Mouse (Mus musculus): Measurements from ENCODE around the gene Sccpdh. TPM values are rescaled to one million over a fixed set of nuclear protein-coding genes. Genes with fewer than 3 reads are reported as not detected.

The Sccpdh gene
- polyA plus RNA-seq, 2 experiments: 47.6 to 79.6 TPM

DNA sequence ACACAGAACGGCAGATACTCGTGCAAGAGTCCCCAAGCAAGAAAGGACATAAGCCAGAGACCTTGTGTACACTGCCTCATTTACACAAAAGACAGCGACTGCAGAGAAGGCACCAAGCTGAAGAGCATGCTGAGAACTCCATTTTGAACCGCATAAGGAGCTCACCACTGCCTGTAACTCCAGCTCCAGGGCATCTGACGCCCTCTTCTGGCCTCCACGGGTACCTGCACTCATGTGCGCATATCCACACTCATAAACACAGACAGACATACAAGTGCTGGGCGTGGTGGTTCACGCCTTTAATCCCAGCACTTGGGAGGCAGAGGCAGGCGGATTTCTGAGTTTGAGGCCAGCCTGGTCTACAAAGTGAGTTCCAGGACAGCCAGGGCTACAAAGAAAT, 60.7 kb downstream of the Sccpdh start:
- H3K9me3 ChIP-seq (ENCODE audit: control insufficient read depth, low read length): no peaks in the 10 kb centered on the region
- no peaks in the 10 kb centered on the region for H3K27me3 ChIP-seq (ENCODE audit: control insufficient read depth, insufficient read depth, low read length)
- no peak overlapping the region for H3K27ac ChIP-seq (replicated peaks; ENCODE audit: low read depth, low read length)
- no peak for ATAC-seq (ENCODE audit: low FRiP score, low read depth)
- no peak overlapping the region for H3K9ac ChIP-seq (ENCODE audit: low read depth, low read length, severe bottlenecking)
- H3K4me2 ChIP-seq (replicated peaks; ENCODE audit: low read depth, low read length, severe bottlenecking): no peak overlapping the region
- no peaks in the 10 kb centered on the region for H3K4me1 ChIP-seq (ENCODE audit: control insufficient read depth, insufficient read depth, low read length)
- H3K4me3 ChIP-seq (replicated peaks; ENCODE audit: low read length): no peak overlapping the region
- WGBS: 88% methylated on average over 10 of the region's 10 CpGs
- H3K36me3 ChIP-seq (ENCODE audit: control insufficient read depth, insufficient read depth, low read length): no peaks in the 10 kb centered on the region
- no peak for DNase-seq (ENCODE audit: low spot score)
- no peak for TF ChIP-seq POLR2A (IDR thresholded peaks at IDR 0.05; ENCODE audit: borderline replicate concordance, extremely low read depth, insufficient read depth, insufficient read length)

- Histone ChIP-seq H3K36me3 (ENCODE audit: control insufficient read depth, insufficient read depth, low read length) (no peaks in the 10 kb centered on the region), H3K27ac (replicated peaks; ENCODE audit: low read depth, low read length) (no peak overlapping the region)
- ATAC-seq (ENCODE audit: low FRiP score, low read depth): no peak
Measured at GRCm38 (mm10) chr1:179731391-179731790, 63.4 kb downstream of the Sccpdh start.

DNA sequence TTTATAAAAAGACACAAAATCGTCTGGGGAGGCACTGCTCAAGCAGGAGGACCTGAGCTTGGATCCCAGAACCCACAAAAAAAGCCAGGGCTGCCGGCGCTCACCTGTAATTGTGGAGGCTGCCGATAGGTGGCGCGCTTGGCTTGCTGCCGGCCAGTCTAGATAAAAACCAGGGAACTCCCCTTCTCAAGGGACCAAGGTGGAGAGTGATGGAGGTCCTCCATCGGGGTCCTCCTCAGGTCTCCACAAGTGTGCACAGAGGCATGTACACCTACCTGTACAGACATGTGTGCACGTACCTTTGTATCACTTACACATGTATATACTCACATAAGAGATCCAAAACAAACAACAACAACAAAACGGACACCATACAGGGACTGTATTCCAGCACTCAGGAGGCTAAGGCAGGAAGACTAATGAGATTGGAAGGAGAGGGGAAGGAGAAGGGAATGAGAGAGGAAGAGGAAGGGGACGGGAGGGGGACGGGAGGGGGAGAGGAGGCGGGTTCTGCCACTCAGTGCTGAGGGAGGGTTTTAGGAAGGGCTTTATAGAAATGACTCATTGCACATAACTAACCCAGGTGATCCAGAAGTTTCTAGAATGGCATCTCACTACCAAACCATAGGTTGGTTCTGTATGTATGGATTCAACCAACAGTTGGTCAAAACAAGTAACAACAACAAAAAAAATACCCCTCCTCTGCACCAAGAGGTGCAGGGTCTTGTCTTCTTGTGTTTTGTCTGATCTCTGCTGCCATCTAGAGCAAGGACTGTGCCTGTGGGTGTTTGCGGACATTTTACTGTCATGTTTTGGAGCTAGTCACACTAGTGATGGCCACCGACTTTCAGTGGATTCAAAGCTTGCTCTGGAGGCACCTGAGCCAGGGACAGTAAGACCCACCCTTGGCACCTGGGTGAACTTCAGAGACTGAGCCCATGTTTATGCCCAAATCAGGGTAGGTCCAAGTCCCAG, 66.8 kb downstream of the Sccpdh start:
- no peak for TF ChIP-seq POLR2A (IDR thresholded peaks at IDR 0.05; ENCODE audit: borderline replicate concordance, extremely low read depth, insufficient read depth, insufficient read length)
- no peak overlapping the region for H3K27ac ChIP-seq (replicated peaks; ENCODE audit: low read depth, low read length)
- H3K4me1 ChIP-seq (ENCODE audit: control insufficient read depth, insufficient read depth, low read length): no peaks in the 10 kb centered on the region
- 37% methylated on average over 15 of the region's 15 CpGs for WGBS
- DNase-seq (ENCODE audit: low spot score) (no peak), ATAC-seq (ENCODE audit: low FRiP score, low read depth) (no peak)
- H3K9me3 ChIP-seq (ENCODE audit: control insufficient read depth, low read length): no peaks in the 10 kb centered on the region
- H3K4me3 ChIP-seq (replicated peaks; ENCODE audit: low read length): no peak overlapping the region
- H3K9ac ChIP-seq (ENCODE audit: low read depth, low read length, severe bottlenecking): no peak overlapping the region
- no peaks in the 10 kb centered on the region for H3K27me3 ChIP-seq (ENCODE audit: control insufficient read depth, insufficient read depth, low read length)
- no peaks in the 10 kb centered on the region for H3K36me3 ChIP-seq (ENCODE audit: control insufficient read depth, insufficient read depth, low read length)
- H3K4me2 ChIP-seq (replicated peaks; ENCODE audit: low read depth, low read length, severe bottlenecking): no peak overlapping the region

More at GRCm38 (mm10) chr1:179731391-179731790, 63.4 kb downstream of the Sccpdh start:
- H3K9ac ChIP-seq (ENCODE audit: low read depth, low read length, severe bottlenecking): no peak overlapping the region
- WGBS: 89% methylated on average over 3 of the region's 3 CpGs
- no peaks in the 10 kb centered on the region for H3K9me3 ChIP-seq (ENCODE audit: control insufficient read depth, low read length)
- no peak overlapping the region for H3K4me3 ChIP-seq (replicated peaks; ENCODE audit: low read length)
- H3K4me1 ChIP-seq (ENCODE audit: control insufficient read depth, insufficient read depth, low read length): no peaks in the 10 kb centered on the region
- no peak for TF ChIP-seq POLR2A (IDR thresholded peaks at IDR 0.05; ENCODE audit: borderline replicate concordance, extremely low read depth, insufficient read depth, insufficient read length)
- no peak for DNase-seq (ENCODE audit: low spot score)
- no peaks in the 10 kb centered on the region for H3K27me3 ChIP-seq (ENCODE audit: control insufficient read depth, insufficient read depth, low read length)
- H3K4me2 ChIP-seq (replicated peaks; ENCODE audit: low read depth, low read length, severe bottlenecking): no peak overlapping the region

DNA sequence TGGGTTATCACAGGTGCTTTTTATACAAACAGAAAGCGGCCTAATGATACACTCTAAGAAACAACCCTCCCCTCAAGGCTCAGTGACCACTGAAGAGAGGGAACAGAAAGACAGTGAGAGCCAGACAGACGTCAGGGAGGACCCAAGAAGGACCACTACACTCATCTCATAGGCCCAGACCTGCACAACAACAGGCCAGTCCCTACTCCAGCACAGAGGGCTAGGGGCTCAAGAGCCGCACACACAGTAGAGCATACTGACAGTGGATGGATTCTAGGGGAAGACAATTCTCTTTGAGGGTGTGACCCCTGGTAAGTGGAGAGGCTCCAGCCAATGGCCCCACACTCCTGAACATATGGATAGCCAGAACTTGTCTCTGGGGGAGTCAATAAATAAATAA, 68.5 kb downstream of the Sccpdh start:
- no peak for ATAC-seq (ENCODE audit: low FRiP score, low read depth)
- Histone ChIP-seq H3K9me3 (ENCODE audit: control insufficient read depth, low read length) (no peaks in the 10 kb centered on the region), H3K4me2 (replicated peaks; ENCODE audit: low read depth, low read length, severe bottlenecking) (no peak overlapping the region), H3K4me3 (replicated peaks; ENCODE audit: low read length) (no peak overlapping the region), H3K9ac (ENCODE audit: low read depth, low read length, severe bottlenecking) (no peak overlapping the region), H3K4me1 (ENCODE audit: control insufficient read depth, insufficient read depth, low read length) (no peaks in the 10 kb centered on the region), H3K27me3 (ENCODE audit: control insufficient read depth, insufficient read depth, low read length) (no peaks in the 10 kb centered on the region), H3K27ac (replicated peaks; ENCODE audit: low read depth, low read length) (no peak overlapping the region), H3K36me3 (ENCODE audit: control insufficient read depth, insufficient read depth, low read length) (no peaks in the 10 kb centered on the region)
- WGBS: 83% methylated on average over 3 of the region's 3 CpGs
- TF ChIP-seq POLR2A (IDR thresholded peaks at IDR 0.05; ENCODE audit: borderline replicate concordance, extremely low read depth, insufficient read depth, insufficient read length): no peak
- DNase-seq (ENCODE audit: low spot score): no peak

Other genes with a start within 250 kb of the Sccpdh start
- 9.6 and 9.8 TPM in 2 replicates for gene Smyd3, start 150.2 kb upstream of the Sccpdh start, polyA plus RNA-seq (2012; rRNA removed)
- 21.1 and 21.5 TPM in 2 replicates for gene Smyd3, start 150.2 kb upstream of the Sccpdh start, polyA plus RNA-seq (2014; fragmentation: Nextera tagmentation; extraction: Ambion mirVana)
- 18.4 and 20.2 TPM in 2 replicates for gene Tfb2m, start 121.9 kb upstream of the Sccpdh start, polyA plus RNA-seq (2012; rRNA removed)
- 29.7 and 31.3 TPM in 2 replicates for gene Tfb2m, start 121.9 kb upstream of the Sccpdh start, polyA plus RNA-seq (2014; fragmentation: Nextera tagmentation; extraction: Ambion mirVana)
- 18.2 and 19.3 TPM in 2 replicates for gene Cnst, start 121.8 kb upstream of the Sccpdh start, polyA plus RNA-seq (2012; rRNA removed)
- 14.6 and 16.4 TPM in 2 replicates for gene Cnst, start 121.8 kb upstream of the Sccpdh start, polyA plus RNA-seq (2014; fragmentation: Nextera tagmentation; extraction: Ambion mirVana)
- 0.06 and 0.27 TPM in 2 replicates for gene Kif28, start 77.1 kb downstream of the Sccpdh start, polyA plus RNA-seq (2012; rRNA removed)
- gene Kif28, start 77.1 kb downstream of the Sccpdh start, polyA plus RNA-seq (2014; fragmentation: Nextera tagmentation; extraction: Ambion mirVana): 0.07 TPM in 1 of 2 replicates, not detected in the other
- gene Gm10518, start 135.2 kb downstream of the Sccpdh start, polyA plus RNA-seq (2012; rRNA removed): not detected in 2 replicates
- 0.25 TPM in 1 of 2 replicates, not detected in the other for gene Gm10518, start 135.2 kb downstream of the Sccpdh start, polyA plus RNA-seq (2014; fragmentation: Nextera tagmentation; extraction: Ambion mirVana)
- gene Ahctf1, start 135.5 kb downstream of the Sccpdh start, polyA plus RNA-seq (2012; rRNA removed): 28.1 and 31.5 TPM in 2 replicates
- 28.2 and 30.6 TPM in 2 replicates for gene Ahctf1, start 135.5 kb downstream of the Sccpdh start, polyA plus RNA-seq (2014; fragmentation: Nextera tagmentation; extraction: Ambion mirVana)

Data from limb, embryonic 14.5 days (tissue).